Mouse (Mus musculus): Measurements from ENCODE around the gene Tmem212.

DNA sequence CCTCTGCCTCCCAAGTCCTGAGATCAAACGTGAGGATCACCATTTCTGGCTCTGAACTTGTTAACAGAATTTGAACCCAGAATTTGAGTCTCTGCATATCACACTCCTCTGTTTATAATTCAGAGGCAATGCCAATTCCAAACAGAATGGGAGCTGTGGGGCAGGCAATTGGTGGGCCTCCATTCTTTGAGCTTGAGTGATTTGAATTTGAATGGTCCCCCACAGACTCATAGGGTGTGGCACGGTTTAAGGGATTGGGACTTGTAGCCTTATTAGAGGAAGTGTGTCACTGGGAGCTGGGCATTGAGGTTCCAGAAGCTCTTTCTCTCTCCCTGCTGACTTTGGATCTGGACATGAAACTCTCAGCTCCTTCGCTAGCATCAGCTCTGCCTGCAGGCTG lies 39.5 kb upstream of the Tmem212 start:
- no peak for TF ChIP-seq POLR2A (IDR thresholded peaks at IDR 0.05; ENCODE audit: borderline replicate concordance, extremely low read depth, insufficient read depth, insufficient read length, poor library complexity, severe bottlenecking)
- no peak for TF ChIP-seq CTCF (IDR thresholded peaks at IDR 0.05; ENCODE audit: borderline replicate concordance, extremely low read depth, insufficient read depth, insufficient read length)
